Mouse (Mus musculus): ENCODE measurements around the gene Zfp984. TPM values are rescaled to one million over a fixed set of nuclear protein-coding genes. Genes with fewer than 3 reads are reported as not detected.
"Not testable (repeated sequence)": the region's sequence is repeated elsewhere in the genome, so short reads cannot be mapped to it uniquely, and the experiment has no call there.

The Zfp984 gene
- polyA plus RNA-seq, 1 experiment from 2014 or later, result 7.4 TPM

- H3K27ac ChIP-seq (replicated peaks; ENCODE audit: low read depth, low read length); ATAC-seq (ENCODE audit: low read depth); DNase-seq (ENCODE audit: low spot score); H3K4me3 ChIP-seq (ENCODE audit: low read depth, low read length); H3K4me2 ChIP-seq (ENCODE audit: low read depth, low read length); H3K36me3 ChIP-seq (ENCODE audit: control insufficient read depth, insufficient read depth, low read length); H3K27me3 ChIP-seq (replicated peaks; ENCODE audit: control insufficient read depth, insufficient read depth, low read length); H3K4me1 ChIP-seq (ENCODE audit: control insufficient read depth, insufficient read depth, low read length); H3K9ac ChIP-seq (ENCODE audit: low read depth, low read length): not testable (repeated sequence)
- H3K9me3 ChIP-seq (ENCODE audit: control insufficient read depth, low read length), result peaks cover 27% of the 10 kb centered on the region
These were observed 17.9 kb downstream of the Zfp984 start for GRCm38 (mm10) chr4:147791729-147792128.

GRCm38 (mm10) chr4:147746255-147746654 lies 63.3 kb downstream of the Zfp984 start:
- not testable (repeated sequence) for H3K4me2 ChIP-seq (ENCODE audit: low read depth, low read length); H3K27me3 ChIP-seq (replicated peaks; ENCODE audit: control insufficient read depth, insufficient read depth, low read length); ATAC-seq (ENCODE audit: low read depth); H3K9me3 ChIP-seq (ENCODE audit: control insufficient read depth, low read length); DNase-seq (ENCODE audit: low spot score); H3K4me1 ChIP-seq (ENCODE audit: control insufficient read depth, insufficient read depth, low read length); H3K36me3 ChIP-seq (ENCODE audit: control insufficient read depth, insufficient read depth, low read length); H3K9ac ChIP-seq (ENCODE audit: low read depth, low read length); H3K4me3 ChIP-seq (ENCODE audit: low read depth, low read length); H3K27ac ChIP-seq (replicated peaks; ENCODE audit: low read depth, low read length)
- WGBS, result 93% methylated on average over 14 of the region's 15 CpGs

GRCm38 (mm10) chr4:147738636-147739369 lies 70.8 kb downstream of the Zfp984 start:
- WGBS, result 31% methylated on average over 43 of the region's 63 CpGs
- not testable (repeated sequence) for H3K9ac ChIP-seq (ENCODE audit: low read depth, low read length); H3K27ac ChIP-seq (replicated peaks; ENCODE audit: low read depth, low read length); H3K9me3 ChIP-seq (ENCODE audit: control insufficient read depth, low read length); H3K27me3 ChIP-seq (replicated peaks; ENCODE audit: control insufficient read depth, insufficient read depth, low read length); H3K36me3 ChIP-seq (ENCODE audit: control insufficient read depth, insufficient read depth, low read length); H3K4me1 ChIP-seq (ENCODE audit: control insufficient read depth, insufficient read depth, low read length); ATAC-seq (ENCODE audit: low read depth)
- peak overlapping the region; percentile 34 for H3K4me3 ChIP-seq (ENCODE audit: low read depth, low read length)
- H3K4me2 ChIP-seq (ENCODE audit: low read depth, low read length), result peak overlapping the region; percentile 46
- DNase-seq (ENCODE audit: low spot score), result peak; percentile 1

Other genes with a start within 250 kb of the Zfp984 start
- 3.2 and 4.4 TPM in 2 replicates for gene Zfp979, start 167.3 kb downstream of the Zfp984 start, polyA plus RNA-seq (2014; fragmentation: Nextera tagmentation; extraction: Ambion mirVana)
- not detected in 2 replicates for gene Zfp534, start 107.2 kb downstream of the Zfp984 start, polyA plus RNA-seq (2014; fragmentation: Nextera tagmentation; extraction: Ambion mirVana)
- gene Zfp933, start 38.6 kb upstream of the Zfp984 start, polyA plus RNA-seq (2014; fragmentation: Nextera tagmentation; extraction: Ambion mirVana), result 4.6 and 6.9 TPM in 2 replicates
- 23.9 and 25.6 TPM in 2 replicates for gene Miip, start 59.0 kb upstream of the Zfp984 start, polyA plus RNA-seq (2014; fragmentation: Nextera tagmentation; extraction: Ambion mirVana)
- 5.2 and 5.5 TPM in 2 replicates for gene Fv1, start 59.2 kb upstream of the Zfp984 start, polyA plus RNA-seq (2014; fragmentation: Nextera tagmentation; extraction: Ambion mirVana)
- gene Mfn2, start 94.9 kb upstream of the Zfp984 start, polyA plus RNA-seq (2014; fragmentation: Nextera tagmentation; extraction: Ambion mirVana), result 37.0 and 37.5 TPM in 2 replicates
- 83.8 and 102 TPM in 2 replicates for gene Plod1, start 127.0 kb upstream of the Zfp984 start, polyA plus RNA-seq (2014; fragmentation: Nextera tagmentation; extraction: Ambion mirVana)
- gene 2510039O18Rik, start 131.1 kb upstream of the Zfp984 start, polyA plus RNA-seq (2014; fragmentation: Nextera tagmentation; extraction: Ambion mirVana), result 23.0 and 23.4 TPM in 2 replicates
- 0.28 TPM in 1 of 2 replicates, not detected in the other for gene Nppb, start 176.0 kb upstream of the Zfp984 start, polyA plus RNA-seq (2014; fragmentation: Nextera tagmentation; extraction: Ambion mirVana)
- gene Nppa, start 190.9 kb upstream of the Zfp984 start, polyA plus RNA-seq (2014; fragmentation: Nextera tagmentation; extraction: Ambion mirVana), result not detected in 2 replicates
- 7.4 and 7.8 TPM in 2 replicates for gene Clcn6, start 229.0 kb upstream of the Zfp984 start, polyA plus RNA-seq (2014; fragmentation: Nextera tagmentation; extraction: Ambion mirVana)
- 20.3 and 21.4 TPM in 2 replicates for gene Mthfr, start 229.3 kb upstream of the Zfp984 start, polyA plus RNA-seq (2014; fragmentation: Nextera tagmentation; extraction: Ambion mirVana)

Data from embryonic facial prominence, embryonic 14.5 days (tissue).